Mouse (Mus musculus) lung, embryonic 16.5 days (tissue): ENCODE results near the gene Rrp12. TPM values are rescaled to one million over a fixed set of nuclear protein-coding genes. Genes with fewer than 3 reads are reported as not detected.
"Not testable (repeated sequence)": the region's sequence is repeated elsewhere in the genome, so short reads cannot be mapped to it uniquely, and the experiment has no call there.

Experiments
- ATAC-seq: fragments of 200-750 bp; cut with Nextera tagmentation; 2 replicates; pipeline ENCODE4 v1.8.0; 2017; ENCODE audit warnings: low read depth, mild to moderate bottlenecking, moderate library complexity
- H3K27ac ChIP-seq: fragments of 300-500 bp; sonication (generic); 2 replicates; pipeline ENCODE4 v1.5.1; 2014; ENCODE audit warnings: mild to moderate bottlenecking, control low read depth, low read length
- H3K27me3 ChIP-seq: fragments of 300-500 bp; sonication (generic); 2 replicates; pipeline ENCODE4 v1.6.1; 2014; ENCODE audit warnings: low read depth, low read length, mixed read lengths; ENCODE audit not compliant: control insufficient read depth, insufficient read depth
- H3K36me3 ChIP-seq: fragments of 300-500 bp; sonication (generic); 2 replicates; pipeline ENCODE4 v1.6.1; 2014; ENCODE audit warnings: low read length; ENCODE audit not compliant: control insufficient read depth, insufficient read depth
- H3K4me1 ChIP-seq: fragments of 300-500 bp; sonication (generic); replicated peaks from 2 replicates; pipeline ENCODE4 v1.6.1; 2014; ENCODE audit warnings: low read length, mixed read lengths; ENCODE audit not compliant: control insufficient read depth, insufficient read depth
- H3K4me2 ChIP-seq: fragments of 300-500 bp; sonication (generic); 2 replicates; pipeline ENCODE4 v1.6.1; 2014; ENCODE audit warnings: low read depth, low read length, control low read depth
- H3K4me3 ChIP-seq: fragments of 300-500 bp; sonication (generic); 2 replicates; pipeline ENCODE4 v1.5.1; 2014; ENCODE audit warnings: mild to moderate bottlenecking, low read length, control low read depth
- H3K9ac ChIP-seq: fragments of 300-500 bp; sonication (generic); 2 replicates; pipeline ENCODE4 v1.6.1; 2014; ENCODE audit warnings: low read length, control low read depth
- H3K9me3 ChIP-seq: fragments of 300-500 bp; sonication (generic); 2 replicates; pipeline ENCODE4 v1.6.1; 2016; ENCODE audit warnings: low read length; ENCODE audit not compliant: control insufficient read depth
- WGBS: fragments of 180-500 bp; shearing (Covaris S2); extraction: QIAGEN DNeasy Blood & Tissue Kit; methylation state at CpG from one replicate; pipeline ENCODE4 v1.1.7; 2014; 5-methylcytosine and 5-hydroxymethylcytosine counted together
- polyA plus RNA-seq: library from polyadenylated mRNA; unstranded; fragments of >200 nt; fragmentation: Nextera tagmentation; extraction: Ambion mirVana; gene quantifications from 2 replicates; pipeline ENCODE4 v1.2.1, GENCODE M21; 2015

Gene Rrp12
- polyA plus RNA-seq, 1 experiment from 2014 or later: 11.4 TPM

GRCm38 (mm10) chr19:41857086-41857762 lies 38.7 kb downstream of the Rrp12 start:
- 55% methylated on average over 5 of the region's 5 CpGs for WGBS
- no peak overlapping the region for H3K27ac ChIP-seq
- H3K4me3 ChIP-seq: no peak overlapping the region
- ATAC-seq: no peak
- H3K4me1 ChIP-seq: no peaks in the 10 kb centered on the region
- no peaks in the 10 kb centered on the region for H3K36me3 ChIP-seq
- peaks cover 2% of the 10 kb centered on the region; the same call in 1 of the 2 replicates for H3K9me3 ChIP-seq
- H3K27me3 ChIP-seq: no peaks in the 10 kb centered on the region
- no peak overlapping the region for H3K9ac ChIP-seq
- no peak overlapping the region for H3K4me2 ChIP-seq

- Histone ChIP-seq H3K4me1 (peaks cover 8% of the 10 kb centered on the region), H3K9ac (no peak overlapping the region), H3K4me2 (no peak overlapping the region), H3K27ac (no peak overlapping the region), H3K27me3 (no peaks in the 10 kb centered on the region), H3K36me3 (no peaks in the 10 kb centered on the region), H3K4me3 (no peak overlapping the region), H3K9me3 (peaks cover 2% of the 10 kb centered on the region; the same call in 1 of the 2 replicates)
- 72% methylated on average over 4 of the region's 4 CpGs for WGBS
- no peak for ATAC-seq
Measured at GRCm38 (mm10) chr19:41852423-41852822, 43.5 kb downstream of the Rrp12 start.

- peaks cover 2% of the 10 kb centered on the region; the same call in 1 of the 2 replicates for H3K9me3 ChIP-seq
- WGBS: 34% methylated on average over 14 of the region's 14 CpGs
- H3K27me3 ChIP-seq: no peaks in the 10 kb centered on the region
- H3K4me1 ChIP-seq: peaks cover 15% of the 10 kb centered on the region
- H3K4me2 ChIP-seq: no peak overlapping the region
- H3K36me3 ChIP-seq: no peaks in the 10 kb centered on the region
- no peak for ATAC-seq
- H3K4me3 ChIP-seq: no peak overlapping the region
- H3K27ac ChIP-seq: peak overlapping the region; percentile 20; the same call in 1 of the 2 replicates
- H3K9ac ChIP-seq: no peak overlapping the region
Measured at GRCm38 (mm10) chr19:41850719-41851543, 45.0 kb downstream of the Rrp12 start.

- Histone ChIP-seq H3K27ac (no peak overlapping the region), H3K36me3 (no peaks in the 10 kb centered on the region), H3K4me2 (no peak overlapping the region), H3K27me3 (no peaks in the 10 kb centered on the region; the same call in 1 of the 2 replicates), H3K9me3 (peaks cover 2% of the 10 kb centered on the region; the same call in 1 of the 2 replicates), H3K9ac (no peak overlapping the region), H3K4me3 (no peak overlapping the region), H3K4me1 (peaks cover 15% of the 10 kb centered on the region)
- no peak for ATAC-seq
- 31% methylated on average over 6 of the region's 6 CpGs for WGBS
Measured at GRCm38 (mm10) chr19:41850021-41850718, 45.8 kb downstream of the Rrp12 start.

- H3K27ac ChIP-seq: peak within 1 kb of the TSS; percentile 91
- peak; percentile 97 for ATAC-seq
- H3K27me3 ChIP-seq: no peaks in the 10 kb centered on the region; the same call in 1 of the 2 replicates
- peak within 1 kb of the TSS; percentile 93 for H3K4me2 ChIP-seq
- peaks cover 2% of the 10 kb centered on the region; the same call in 1 of the 2 replicates for H3K9me3 ChIP-seq
- under 1% methylated on average over 71 of the region's 72 CpGs for WGBS
- H3K9ac ChIP-seq: peak within 1 kb of the TSS; percentile 76
- no peaks in the 10 kb centered on the region for H3K36me3 ChIP-seq
- H3K4me1 ChIP-seq: peaks cover 15% of the 10 kb centered on the region
- peak within 1 kb of the TSS; percentile 80 for H3K4me3 ChIP-seq
Measured at GRCm38 (mm10) chr19:41847992-41848851, 47.8 kb downstream of the Rrp12 start, which contains the start of gene Frat2. TSS of gene Frat2 (minus strand) at chr19:41848132.

GRCm38 (mm10) chr19:41847614-41847991 lies 48.4 kb downstream of the Rrp12 start:
- H3K9ac ChIP-seq: peak overlapping the region; percentile 76
- ATAC-seq: peak; percentile 53
- not testable (repeated sequence) for H3K36me3 ChIP-seq, H3K27me3 ChIP-seq, H3K9me3 ChIP-seq
- peaks cover 15% of the 10 kb centered on the region for H3K4me1 ChIP-seq
- H3K27ac ChIP-seq: peak overlapping the region; percentile 91
- H3K4me3 ChIP-seq: peak overlapping the region; percentile 80
- H3K4me2 ChIP-seq: peak overlapping the region; percentile 93
- under 1% methylated on average over 37 of the region's 53 CpGs for WGBS

- peak; percentile 11; the same call in 1 of the 2 replicates for ATAC-seq
- Histone ChIP-seq H3K27ac (peak overlapping the region; percentile 91), H3K4me3 (peak overlapping the region; percentile 80), H3K4me1 (peaks cover 15% of the 10 kb centered on the region), H3K9me3 (no peaks in the 10 kb centered on the region), H3K4me2 (peak overlapping the region; percentile 93), H3K36me3 (no peaks in the 10 kb centered on the region), H3K27me3 (no peaks in the 10 kb centered on the region; the same call in 1 of the 2 replicates), H3K9ac (peak overlapping the region; percentile 76)
- under 1% methylated on average over 44 of the region's 64 CpGs for WGBS
Measured at GRCm38 (mm10) chr19:41847091-41847581, 48.8 kb downstream of the Rrp12 start.

- ATAC-seq: no peak
Measured at GRCm38 (mm10) chr19:41846366-41847090, 49.4 kb downstream of the Rrp12 start.

More at GRCm38 (mm10) chr19:41846366-41847090, 49.4 kb downstream of the Rrp12 start:
- H3K27ac ChIP-seq: no peak overlapping the region
- peak overlapping the region; percentile 80 for H3K4me3 ChIP-seq
- peak overlapping the region; percentile 76 for H3K9ac ChIP-seq
- H3K27me3 ChIP-seq: no peaks in the 10 kb centered on the region; the same call in 1 of the 2 replicates
- WGBS: 14% methylated on average over 21 of the region's 21 CpGs
- peak overlapping the region; percentile 93 for H3K4me2 ChIP-seq
- no peaks in the 10 kb centered on the region for H3K36me3 ChIP-seq
- H3K9me3 ChIP-seq: no peaks in the 10 kb centered on the region
- H3K4me1 ChIP-seq: peaks cover 15% of the 10 kb centered on the region
